Mouse (Mus musculus): ENCODE data around the gene Tmem50a.

The Tmem50a gene

GRCm38 (mm10) chr4:134914864-134915209, at the start of gene Tmem50a:
TSS of gene Tmem50a (minus strand) at chr4:134915024.
- DNase-seq: peak; percentile 97

- peak; percentile 30 for DNase-seq
Observed at GRCm38 (mm10) chr4:134963021-134963776, 48.4 kb upstream of the Tmem50a start.

- peak; percentile 89 for DNase-seq
Observed at GRCm38 (mm10) chr4:134956328-134956727, 41.5 kb upstream of the Tmem50a start.

GRCm38 (mm10) chr4:134955845-134956244, 41.0 kb upstream of the Tmem50a start:
- DNase-seq: no peak

GRCm38 (mm10) chr4:134955196-134955595, 40.4 kb upstream of the Tmem50a start:
- no peak for DNase-seq

GRCm38 (mm10) chr4:134954461-134954860, 39.6 kb upstream of the Tmem50a start:
- DNase-seq: no peak

GRCm38 (mm10) chr4:134950518-134951091, 35.8 kb upstream of the Tmem50a start:
- DNase-seq: peak; percentile 44

GRCm38 (mm10) chr4:134946024-134946744, 31.4 kb upstream of the Tmem50a start:
- DNase-seq: peak; percentile 79

- DNase-seq: no peak
Observed at GRCm38 (mm10) chr4:134943758-134944538, 29.1 kb upstream of the Tmem50a start.

- DNase-seq: no peak
Observed at GRCm38 (mm10) chr4:134939900-134940299, 25.1 kb upstream of the Tmem50a start.

- no peak for DNase-seq
Observed at GRCm38 (mm10) chr4:134937240-134938176, 22.7 kb upstream of the Tmem50a start.

GRCm38 (mm10) chr4:134930684-134931481, 16.1 kb upstream of the Tmem50a start, which contains the start of gene Syf2:
TSS of gene Syf2 (plus strand) at chr4:134930898.
- DNase-seq: peak; percentile 98

GRCm38 (mm10) chr4:134930190-134930589, 15.4 kb upstream of the Tmem50a start:
- DNase-seq: no peak

GRCm38 (mm10) chr4:134929536-134929935, 14.7 kb upstream of the Tmem50a start:
- DNase-seq: no peak

GRCm38 (mm10) chr4:134928464-134928836, 13.6 kb upstream of the Tmem50a start:
- no peak for DNase-seq

GRCm38 (mm10) chr4:134927815-134928463, 13.1 kb upstream of the Tmem50a start:
- DNase-seq: no peak

GRCm38 (mm10) chr4:134925206-134925605, 10.4 kb upstream of the Tmem50a start:
- no peak for DNase-seq

GRCm38 (mm10) chr4:134924019-134924741, 9.4 kb upstream of the Tmem50a start:
- peak; percentile 89 for DNase-seq

GRCm38 (mm10) chr4:134923258-134924018, 8.6 kb upstream of the Tmem50a start, which contains the start of gene Rsrp1:
TSS of gene Rsrp1 (plus strand) at chr4:134923592.
- DNase-seq: peak; percentile 98

All from lung, postnatal 36 days (tissue).